Mouse (Mus musculus): ENCODE results near the gene Dnm3.
A peak's percentile ranks its signal among the peaks of the same experiment; 100 is the strongest.
"Not testable (repeated sequence)": the region's sequence is repeated elsewhere in the genome, so short reads cannot be mapped to it uniquely, and the experiment has no call there.

Dnm3 gene

GRCm38 (mm10) chr1:162425930-162426478, 51.8 kb downstream of the Dnm3 start:
- DNase-seq = no peak

DNA sequence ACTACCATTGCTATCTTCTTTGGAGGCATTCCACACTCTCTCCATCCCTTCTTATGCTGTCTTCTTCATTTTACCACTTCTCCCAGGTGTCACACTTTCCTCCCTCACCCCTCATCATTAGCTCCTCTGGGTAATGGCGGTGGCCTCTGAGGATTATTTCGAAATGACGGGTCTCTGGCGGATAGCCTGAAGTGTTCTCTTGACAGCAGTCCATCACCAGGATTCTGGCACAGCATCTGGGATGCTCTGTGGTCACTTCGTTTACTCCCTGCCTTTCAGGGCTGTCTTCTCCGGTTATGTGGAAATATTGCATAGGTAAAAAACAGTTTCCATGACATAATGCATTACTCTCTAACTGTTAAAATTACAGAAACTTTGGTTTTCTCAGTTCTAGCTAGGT, 55.0 kb downstream of the Dnm3 start:
- no peak for DNase-seq

DNA sequence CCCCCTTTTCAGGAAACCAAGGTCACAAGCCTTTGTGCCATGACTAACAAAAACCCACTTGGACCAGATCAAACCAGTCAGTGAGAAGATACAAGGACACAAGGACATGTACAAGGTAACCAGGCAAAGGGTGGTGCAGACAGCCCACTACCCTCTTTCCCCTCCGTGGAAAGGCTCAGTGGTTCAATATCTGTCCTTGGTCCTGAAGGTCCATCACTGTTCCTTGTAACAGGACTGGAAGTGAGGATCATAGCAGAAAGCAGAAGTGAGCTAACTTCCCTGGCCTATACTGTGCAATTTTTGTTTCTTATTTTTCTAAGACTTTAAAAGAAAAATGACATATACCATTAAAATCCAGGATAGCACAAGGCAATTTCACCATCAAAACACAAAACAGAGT, 64.0 kb downstream of the Dnm3 start:
- no peak for DNase-seq

DNA sequence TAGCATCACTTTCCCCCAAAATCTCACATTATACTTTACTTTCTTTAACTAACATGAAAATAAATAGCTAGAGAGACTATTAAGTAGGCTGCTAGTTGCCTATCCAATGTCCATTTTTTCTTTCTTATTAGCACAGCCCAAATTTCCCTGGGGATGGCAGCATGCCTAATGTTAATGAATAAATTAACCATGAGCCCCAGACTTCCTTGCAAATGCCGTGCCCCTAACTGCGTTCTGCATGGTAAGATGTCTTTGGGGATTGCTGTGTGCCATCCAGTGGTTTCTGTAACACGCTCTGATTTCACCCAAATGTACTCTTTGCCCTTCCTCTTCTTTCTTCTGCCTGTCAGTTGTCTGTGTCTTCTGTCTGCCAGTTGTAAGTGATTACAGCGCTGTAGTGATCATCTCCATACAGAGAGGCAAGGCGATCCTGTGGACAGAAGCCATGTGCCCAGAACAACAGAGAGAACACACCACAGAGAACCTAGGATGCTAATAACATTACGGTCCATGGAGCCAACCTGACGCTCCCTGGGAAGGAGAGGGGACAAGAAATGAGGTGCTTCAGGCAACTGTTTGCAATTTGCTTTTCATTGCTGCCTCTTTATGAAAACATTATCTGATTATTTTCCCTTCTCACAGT, 64.9 kb downstream of the Dnm3 start:
- no peak for DNase-seq

DNA sequence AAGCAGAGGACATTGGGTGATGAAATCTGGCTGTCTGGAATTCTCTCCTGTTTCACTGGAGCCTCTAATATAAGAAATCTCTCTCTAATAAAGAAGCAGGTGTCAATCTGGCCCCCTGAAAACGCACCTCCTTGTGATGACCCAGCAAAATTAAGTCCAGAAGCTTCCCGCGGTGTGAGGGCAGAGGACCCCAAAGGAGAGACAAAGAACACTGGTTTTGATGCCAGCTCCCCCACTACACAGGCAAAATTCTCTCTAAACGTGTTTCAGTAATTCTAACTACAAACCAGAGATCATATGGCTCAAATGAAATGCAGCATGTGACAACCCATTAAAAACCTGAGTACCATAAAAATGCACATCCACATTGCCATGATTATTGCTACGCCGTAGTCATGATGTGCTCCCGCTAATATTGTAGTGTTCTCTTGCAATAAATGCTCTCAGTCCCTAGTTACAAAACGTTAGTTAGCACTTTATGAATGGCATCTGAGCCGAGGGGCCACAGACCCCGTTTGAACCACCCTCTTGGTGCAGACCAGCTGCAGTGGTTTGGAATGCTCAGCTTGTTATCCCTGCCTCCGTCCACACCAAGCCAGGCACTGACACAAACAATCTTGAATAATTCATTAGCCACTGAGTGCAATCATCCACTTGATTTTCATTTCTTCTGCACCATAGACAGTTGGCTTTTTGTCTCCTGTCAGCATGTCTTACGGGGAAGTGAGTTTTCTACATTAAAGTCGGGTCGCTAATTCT, 67.4 kb downstream of the Dnm3 start:
- DNase-seq = no peak

- no peak for DNase-seq
Measured at GRCm38 (mm10) chr1:162394549-162394948, 83.3 kb downstream of the Dnm3 start.

DNA sequence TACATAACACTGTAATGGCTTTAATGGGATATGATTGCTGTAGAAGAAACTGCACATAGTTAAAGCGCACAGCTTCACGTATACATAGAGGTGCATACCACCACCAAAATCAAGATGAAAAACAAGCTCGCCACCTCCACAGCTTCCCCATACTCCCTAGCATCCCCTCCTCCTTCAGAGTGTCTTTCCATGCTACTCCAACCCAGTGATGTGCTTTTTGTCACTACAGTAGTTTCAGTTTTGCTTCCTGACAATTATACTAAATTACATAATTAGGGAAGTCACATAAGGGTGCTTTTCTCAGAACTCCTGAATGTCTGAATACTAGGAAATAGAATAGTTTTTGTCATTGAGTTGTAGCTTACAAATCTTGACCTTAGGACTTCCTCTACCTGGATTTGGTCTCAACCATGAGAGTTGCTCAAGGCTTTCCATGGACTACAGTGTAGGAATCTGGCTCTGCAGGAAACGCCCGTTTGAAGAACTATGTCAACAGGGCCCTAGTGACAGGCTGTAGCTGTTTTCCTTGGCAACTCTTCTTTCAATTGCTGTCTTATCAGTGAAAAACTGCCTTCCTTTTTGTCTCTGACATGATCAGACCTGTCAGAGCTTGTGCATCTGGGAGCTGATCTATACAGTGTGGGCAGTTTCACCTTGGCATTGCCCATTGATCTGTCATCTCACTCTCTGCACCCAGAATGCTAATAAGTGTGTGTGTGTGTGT, 89.2 kb downstream of the Dnm3 start:
- DNase-seq = no peak

- not testable (repeated sequence) for DNase-seq
Measured at GRCm38 (mm10) chr1:162373068-162373467, 104.8 kb downstream of the Dnm3 start.

GRCm38 (mm10) chr1:162369726-162370125, 108.1 kb downstream of the Dnm3 start:
- no peak for DNase-seq

DNA sequence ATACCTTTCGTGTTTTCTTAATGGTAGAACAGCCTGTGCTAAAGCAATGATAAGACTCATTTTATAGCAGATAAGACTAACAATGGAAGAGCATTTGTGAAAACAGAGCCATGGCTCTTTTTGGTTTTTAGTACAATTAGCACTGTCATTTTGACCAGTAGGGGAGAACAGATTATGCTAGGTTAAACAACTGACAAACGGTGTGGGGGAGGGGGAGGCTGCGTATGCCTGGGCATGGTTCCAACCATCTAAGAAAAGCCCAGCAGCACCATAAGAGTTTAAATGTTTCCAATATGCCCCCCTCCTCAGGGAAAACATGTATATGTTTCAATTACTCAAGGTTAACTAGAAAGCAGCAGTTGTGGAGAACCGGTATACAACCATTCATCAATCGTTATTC, 115.9 kb downstream of the Dnm3 start:
- DNase-seq = peak; percentile 48

- peak; percentile 77 for DNase-seq
Measured at GRCm38 (mm10) chr1:162359270-162359669, 118.6 kb downstream of the Dnm3 start.

- peak; percentile 67 for DNase-seq
Measured at GRCm38 (mm10) chr1:162358036-162358435, 119.8 kb downstream of the Dnm3 start.

DNA sequence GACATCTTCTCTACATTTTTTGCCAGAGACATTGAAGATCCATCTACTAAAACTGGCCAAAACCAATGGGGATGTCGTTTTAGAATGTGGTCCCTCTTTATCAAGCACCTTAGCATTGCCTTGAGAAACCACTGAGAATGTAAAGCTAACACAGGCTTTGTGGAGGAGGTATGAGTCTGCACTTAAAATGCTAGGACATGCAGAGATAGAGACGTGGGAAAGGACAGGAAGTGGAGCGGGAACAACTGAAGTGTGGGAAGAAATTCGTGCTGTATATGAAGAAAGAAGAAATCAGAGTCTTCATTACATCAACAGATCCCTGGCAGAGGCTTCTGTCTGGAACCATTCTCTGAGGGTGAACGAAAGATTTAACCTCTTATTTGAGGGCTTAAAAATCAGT, 121.4 kb downstream of the Dnm3 start:
- no peak for DNase-seq

- DNase-seq = no peak
Measured at GRCm38 (mm10) chr1:162354780-162355179, 123.1 kb downstream of the Dnm3 start.

DNA sequence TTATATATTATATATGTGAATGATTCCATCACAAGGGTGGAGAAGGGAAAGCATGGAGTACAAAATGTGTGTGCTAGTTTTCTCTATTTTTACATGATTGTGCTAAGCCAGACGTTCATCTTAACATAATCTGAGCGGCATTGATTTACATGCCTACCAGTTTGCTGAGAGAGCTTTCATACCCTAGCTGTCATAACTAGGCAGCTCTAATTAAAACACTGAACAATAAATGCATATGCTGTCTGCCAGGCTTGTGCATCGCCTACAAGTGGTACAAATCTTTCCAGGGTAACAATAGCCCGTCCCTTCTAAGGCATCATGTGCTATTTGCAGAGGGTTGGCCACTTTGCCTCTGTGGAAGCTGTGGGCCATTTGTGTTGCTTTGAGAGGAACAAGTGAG, 124.0 kb downstream of the Dnm3 start:
- DNase-seq = no peak

DNA sequence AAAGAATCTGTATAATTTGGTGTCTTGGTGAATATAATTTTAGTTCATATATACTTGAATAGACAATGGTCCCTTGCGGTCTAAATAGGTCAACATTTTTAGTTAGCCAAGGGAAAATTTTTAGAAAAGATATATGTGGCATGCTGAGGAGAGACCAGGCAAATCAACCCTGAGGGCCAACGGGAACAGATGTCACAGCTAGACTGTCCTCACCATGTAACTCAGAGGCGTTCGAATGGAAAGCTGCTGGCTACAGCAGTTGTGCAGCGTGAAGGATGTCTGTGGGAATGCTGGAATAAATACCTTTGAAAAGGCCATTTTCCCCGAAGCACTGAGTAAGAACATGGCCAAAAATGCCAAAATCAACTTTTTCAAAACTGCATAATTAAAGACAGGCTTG, 128.5 kb downstream of the Dnm3 start:
- peak; percentile 65 for DNase-seq

DNA sequence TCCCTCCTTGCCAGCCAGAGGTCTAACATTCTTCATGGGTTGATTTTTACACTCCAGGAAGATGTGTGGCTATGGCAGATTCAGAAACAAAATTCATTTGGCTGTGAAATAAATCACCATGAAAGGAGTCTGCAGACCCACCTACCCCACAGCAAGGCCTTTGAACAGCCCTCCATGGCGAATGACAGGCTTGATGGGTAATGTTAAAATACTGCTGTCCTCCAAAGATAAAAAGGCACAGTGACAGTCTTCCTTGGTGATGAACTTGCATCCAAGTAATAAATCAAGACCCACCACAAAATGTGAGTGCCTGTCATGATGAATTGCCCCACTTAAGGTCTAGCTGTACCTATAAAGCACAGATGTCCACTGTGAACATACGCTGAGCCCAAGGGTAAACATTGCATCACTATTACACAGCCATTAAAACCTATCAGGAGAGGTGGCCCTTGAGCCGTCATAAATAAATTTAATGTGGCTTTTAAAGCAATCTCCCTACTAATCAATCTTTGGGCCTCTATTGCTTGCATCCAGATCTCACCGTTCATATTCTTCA, 131.3 kb downstream of the Dnm3 start:
- DNase-seq = no peak

GRCm38 (mm10) chr1:162337170-162337569, 140.7 kb downstream of the Dnm3 start:
- no peak for DNase-seq

DNA sequence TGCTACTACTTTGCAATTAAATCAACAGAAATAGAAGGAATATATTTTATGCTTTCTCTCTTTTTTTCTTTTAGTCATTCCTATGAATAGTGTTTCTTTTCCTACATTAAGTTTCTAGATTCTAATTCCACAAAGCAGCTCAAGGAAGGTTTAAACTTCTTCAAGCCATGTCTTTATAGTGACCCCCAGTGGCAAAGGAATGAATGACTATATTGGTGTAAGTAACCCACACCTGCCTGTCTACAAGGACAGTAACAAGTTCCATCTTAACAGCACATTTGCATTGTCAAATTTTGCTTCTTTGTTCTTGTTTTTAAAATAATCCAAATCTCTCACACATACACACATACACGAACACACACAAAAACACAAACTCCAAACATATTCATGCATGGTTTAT, 141.2 kb downstream of the Dnm3 start:
- DNase-seq = no peak

DNA sequence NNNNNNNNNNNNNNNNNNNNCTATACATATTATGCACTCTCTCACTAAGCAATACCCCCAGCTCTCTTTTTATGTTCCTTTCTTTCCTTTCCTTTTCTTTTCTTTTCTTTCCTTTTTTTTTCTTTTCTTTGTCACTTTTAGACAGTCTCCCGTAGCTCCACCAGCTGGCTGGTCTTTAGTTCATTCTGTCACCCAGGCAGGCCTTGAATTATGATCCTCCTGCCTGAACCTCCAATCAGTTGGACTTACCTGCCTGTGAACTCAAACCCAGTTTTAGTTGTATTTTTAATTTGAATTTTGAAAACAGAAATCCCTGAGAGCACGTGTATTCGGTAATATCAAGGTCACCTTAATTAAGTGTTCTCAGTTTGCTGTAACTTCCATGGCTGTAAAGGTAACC, 141.6 kb downstream of the Dnm3 start:
- DNase-seq = no peak

GRCm38 (mm10) chr1:162328673-162329072, 149.2 kb downstream of the Dnm3 start:
- no peak for DNase-seq

- no peak for DNase-seq
Measured at GRCm38 (mm10) chr1:162327631-162328030, 150.2 kb downstream of the Dnm3 start.

- no peak for DNase-seq
Measured at GRCm38 (mm10) chr1:162324412-162324811, 153.4 kb downstream of the Dnm3 start.
